Mouse (Mus musculus) CH12.LX (cell line): ENCODE data around the gene Dcaf6. TPM values are rescaled to one million over a fixed set of nuclear protein-coding genes. Genes with fewer than 3 reads are reported as not detected.

Source experiments
- DNase-seq: peaks from one replicate; pipeline ENCODE4 v3.0.0-alpha.2; 2013; ENCODE audit errors: extremely low read depth
- H3K27ac ChIP-seq: 2 replicates; pipeline ENCODE4 v1.5.1; 2012; ENCODE audit warnings: low read depth, mild to moderate bottlenecking, control low read depth, moderate library complexity; ENCODE audit not compliant: insufficient read depth
- H3K27me3 ChIP-seq: replicated peaks from 2 replicates; pipeline ENCODE3; 2012; ENCODE audit warnings: inconsistent platforms
- H3K36me3 ChIP-seq, 2 experiments: replicated peaks in 1 of 2; 2 replicates each; pipeline versions ENCODE3 to v1.6.1; 2012; ENCODE audit warnings: inconsistent platforms in 1 of 2, low read length in 1 of 2, mild to moderate bottlenecking in 1 of 2, mixed read lengths in 1 of 2, moderate library complexity in 1 of 2; ENCODE audit not compliant: control insufficient read depth in 1 of 2, insufficient read depth in 1 of 2
- H3K4me1 ChIP-seq, 2 experiments: 2 replicates each; pipeline ENCODE4 v1.6.1; 2012; ENCODE audit warnings: inconsistent platforms in 1 of 2, moderate library complexity in 1 of 2; ENCODE audit not compliant: insufficient read depth in 2 of 2, control insufficient read depth in 1 of 2
- H3K4me2 ChIP-seq: 2 replicates; pipeline ENCODE4 v1.6.1; 2012; ENCODE audit warnings: low read depth, mild to moderate bottlenecking, control low read depth; ENCODE audit not compliant: poor library complexity, insufficient read depth, severe bottlenecking
- H3K4me3 ChIP-seq, 3 experiments: fragments of 150-350 bp in 1 of 3; sonication (generic) in 1 of 3; replicated peaks in 1 of 3; 2 replicates each; pipeline versions ENCODE3 to v1.5.1; 2011 to 2012; ENCODE audit warnings: low read depth in 2 of 3, low read length in 2 of 3, mild to moderate bottlenecking in 2 of 3, moderate library complexity in 2 of 3, control low read depth in 1 of 3, improper control_type of control experiment in 1 of 3, inconsistent platforms in 1 of 3, mixed read lengths in 1 of 3; ENCODE audit not compliant: poor library complexity in 1 of 3
- H3K79me2 ChIP-seq: replicated peaks from 2 replicates; pipeline ENCODE4 v1.6.1; 2012; ENCODE audit warnings: mild to moderate bottlenecking, moderate library complexity; ENCODE audit not compliant: control insufficient read depth, poor library complexity, insufficient read depth, severe bottlenecking; ENCODE audit errors: extremely low read depth
- H3K9ac ChIP-seq: 2 replicates; pipeline ENCODE4 v1.6.1; 2012; ENCODE audit warnings: low read depth, mild to moderate bottlenecking, control low read depth, moderate library complexity; ENCODE audit not compliant: insufficient read depth
- H3K9me3 ChIP-seq: replicated peaks from 2 replicates; pipeline ENCODE3; 2012; ENCODE audit warnings: low read length, inconsistent platforms, mixed read lengths
- CTCF ChIP-seq, 2 experiments: IDR thresholded peaks in 1 of 2; conservative IDR thresholded peaks in 1 of 2; 2 replicates each; pipeline ENCODE4 v1.5.1; 2011 to 2012; ENCODE audit warnings: low read depth in 2 of 2, low read length in 2 of 2, improper control_type of control experiment in 1 of 2, inconsistent platforms in 1 of 2, mild to moderate bottlenecking in 1 of 2, moderate library complexity in 1 of 2
- EP300 ChIP-seq: IDR thresholded peaks from 2 replicates; pipeline ENCODE4 v1.6.1; 2011; ENCODE audit warnings: low read length, improper control_type of control experiment
- GABPA ChIP-seq: IDR thresholded peaks from 2 replicates; pipeline ENCODE4 v1.6.1; 2012; ENCODE audit warnings: low read depth, low read length, improper control_type of control experiment, inconsistent platforms; ENCODE audit not compliant: insufficient replicate concordance
- KAT2A ChIP-seq: IDR thresholded peaks from 2 replicates; pipeline ENCODE4 v1.6.1; 2012; ENCODE audit warnings: low read length, improper control_type of control experiment, inconsistent platforms; ENCODE audit not compliant: insufficient replicate concordance
- MAFK ChIP-seq: IDR thresholded peaks from 2 replicates; pipeline ENCODE4 v1.6.1; 2011; ENCODE audit warnings: low read length, improper control_type of control experiment; ENCODE audit not compliant: insufficient replicate concordance
- MAZ ChIP-seq: IDR thresholded peaks from 2 replicates; pipeline ENCODE4 v1.6.1; 2012; ENCODE audit warnings: low read depth, mild to moderate bottlenecking, inconsistent platforms, low read length, improper control_type of control experiment, moderate library complexity
- NELFE ChIP-seq: IDR thresholded peaks from 2 replicates; pipeline ENCODE4 v1.6.1; 2011; ENCODE audit warnings: low read depth, low read length, improper control_type of control experiment
- RAD21 ChIP-seq: IDR thresholded peaks from 2 replicates; pipeline ENCODE4 v1.6.1; 2011; ENCODE audit warnings: low read depth, mild to moderate bottlenecking, low read length, improper control_type of control experiment, moderate library complexity
- SMC3 ChIP-seq: IDR thresholded peaks from 2 replicates; pipeline ENCODE4 v1.6.1; 2011; ENCODE audit warnings: low read depth, low read length, improper control_type of control experiment
- TBP ChIP-seq: conservative IDR thresholded peaks from 2 replicates; pipeline ENCODE4 v1.6.1; 2011; ENCODE audit warnings: low read depth, low read length, improper control_type of control experiment
- USF1 ChIP-seq: IDR thresholded peaks from 2 replicates; pipeline ENCODE4 v1.6.1; 2014; ENCODE audit warnings: low read depth, mild to moderate bottlenecking, inconsistent platforms, low read length, improper control_type of control experiment
- ZNF384 ChIP-seq: IDR thresholded peaks from 2 replicates; pipeline ENCODE4 v1.6.1; 2012; ENCODE audit warnings: low read depth, low read length, improper control_type of control experiment, inconsistent platforms
- dilution Hi-C: fragments of 300-500 bp; cut with MboI; formaldehyde crosslinking; loops from 2 replicates; pipeline ENCODE4 v1.14.3; 2020; ENCODE audit warnings: low sequenced_read_pairs; ENCODE audit not compliant: extremely low pct_unique_long_range_greater_than_20kb, extremely low pct_ligation_motif_present
- in situ Hi-C: fragments of 300-500 bp; cut with MboI; formaldehyde crosslinking; loops from 3 replicates; pipeline ENCODE4 v1.14.3; 2019; ENCODE audit warnings: low sequenced_read_pairs, low pct_ligation_motif_present, low pct_unique_long_range_greater_than_20kb, mixed read lengths
- polyA plus RNA-seq: library from polyadenylated mRNA; unstranded; fragments of >175 nt; gene quantifications from 2 replicates; pipeline ENCODE4 v1.2.1, GENCODE M21; 2012; ENCODE audit warnings: low read depth; ENCODE audit not compliant: insufficient read length
- total RNA-seq, 2 experiments: library from RNA; depleted of rRNA; stranded (reverse); fragments of 300-350 nt in 1 of 2; fragments of >200 nt in 1 of 2; gene quantifications; 2 replicates each; pipeline ENCODE4 v1.2.3; 2012 to 2014

Dcaf6 gene
- total and polyA plus RNA-seq, 3 experiments, result 3.7 to 4.1 (median 4.1) TPM

GRCm38 (mm10) chr1:165291606-165292005, 168.7 kb downstream of the Dcaf6 start:
- no peak for DNase-seq
- no peaks in the 10 kb centered on the region for H3K9me3 ChIP-seq
- no peak overlapping the region for H3K9ac ChIP-seq
- no peaks in the 10 kb centered on the region for H3K79me2 ChIP-seq
- no peak overlapping the region for H3K27ac ChIP-seq
- H3K4me3 ChIP-seq, result no peak overlapping the region
- TF ChIP-seq MAZ (no peak), SMC3 (no peak), ZNF384 (no peak), KAT2A (no peak), MAFK (no peak), NELFE (no peak)
- in situ Hi-C loops (no loop called here), dilution Hi-C loops (no loop called here)
- no peaks in the 10 kb centered on the region for H3K36me3 ChIP-seq
- no peak overlapping the region for H3K4me2 ChIP-seq
- H3K27me3 ChIP-seq, result no peaks in the 10 kb centered on the region
- H3K4me1 ChIP-seq, result peaks cover 0 to 5% of the 10 kb centered on the region in 2 experiments; a peak in 2 of 4 replicates

- dilution Hi-C loops, result no loop called here
- no peak overlapping the region for H3K4me3 ChIP-seq
- no peaks in the 10 kb centered on the region for H3K79me2 ChIP-seq
- DNase-seq, result peak; percentile 37
- H3K4me2 ChIP-seq, result no peak overlapping the region
- H3K9ac ChIP-seq, result no peak overlapping the region
- in situ Hi-C loops, result no loop called here
- peaks cover 4 to 13% of the 10 kb centered on the region in 2 experiments; a peak in 3 of 4 replicates for H3K4me1 ChIP-seq
- no peak overlapping the region for H3K27ac ChIP-seq
- no peaks in the 10 kb centered on the region for H3K27me3 ChIP-seq
- H3K9me3 ChIP-seq, result no peaks in the 10 kb centered on the region
- no peaks in the 10 kb centered on the region for H3K36me3 ChIP-seq
- no peak for TF ChIP-seq USF1
- peak; percentile 33 to 68; a peak in 3 of 4 replicates for TF ChIP-seq CTCF (conservative IDR thresholded peaks at IDR 0.05 in 1 of 2, IDR thresholded peaks at IDR 0.05 in 1 of 2; ENCODE audit: low read depth in 2 of 2, low read length in 2 of 2)
- peak; percentile 65 for TF ChIP-seq RAD21
- TF ChIP-seq SMC3, result peak; percentile 62
Observed at GRCm38 (mm10) chr1:165289831-165290230, 170.4 kb downstream of the Dcaf6 start.

- peaks cover 7% of the 10 kb centered on the region for H3K27me3 ChIP-seq
- no peak for TF ChIP-seq GABPA
- no peak for TF ChIP-seq EP300
- TF ChIP-seq ZNF384, result no peak
- no peak for TF ChIP-seq RAD21
- TF ChIP-seq TBP, result no peak
- TF ChIP-seq KAT2A, result no peak
- dilution Hi-C loops (no loop called here), in situ Hi-C loops (no loop called here)
- H3K9ac ChIP-seq, result no peak overlapping the region
- DNase-seq, result no peak
- peaks cover 4 to 13% of the 10 kb centered on the region in 2 experiments; a peak in 3 of 4 replicates for H3K4me1 ChIP-seq
- H3K4me3 ChIP-seq, result no peak overlapping the region
- no peaks in the 10 kb centered on the region for H3K9me3 ChIP-seq
- no peak overlapping the region for H3K4me2 ChIP-seq
- no peaks in the 10 kb centered on the region for H3K79me2 ChIP-seq
- no peak overlapping the region for H3K27ac ChIP-seq
- H3K36me3 ChIP-seq, result no peaks in the 10 kb centered on the region
Observed at GRCm38 (mm10) chr1:165288165-165288564, 172.1 kb downstream of the Dcaf6 start.
